15 mouse cellular contexts compared by ENCODE assay signal in genomic region chr5:72380616-72381015, GRCm38 (mm10).
"Had no signal": no experiment of that assay in that cellular context is flagged by ENCODE, and none has a peak within 500 bp of the region (broad histone marks: within the 10 kb centered on the region; RNA-seq: fewer than 3 reads in every experiment).

No protein-coding gene starts in this region.

- ATAC-seq: liver, postnatal 0 days; lung, postnatal 0 days; midbrain, embryonic 13.5 days; midbrain, embryonic 16.5 days had no signal

- H3K9ac ChIP-seq: limb, embryonic 12.5 days; limb, embryonic 15.5 days; liver, embryonic 14.5 days; liver, postnatal 0 days; lung, embryonic 14.5 days; midbrain, embryonic 13.5 days had no signal

- H3K4me2 ChIP-seq: limb, embryonic 12.5 days; limb, embryonic 15.5 days; liver, embryonic 11.5 days; lung, embryonic 14.5 days; midbrain, embryonic 13.5 days had no signal

- H3K4me3 ChIP-seq: limb, embryonic 12.5 days; limb, embryonic 15.5 days; midbrain, embryonic 13.5 days had no signal

- H3K4me1 ChIP-seq: limb, embryonic 12.5 days; limb, embryonic 15.5 days; midbrain, embryonic 13.5 days had no signal

- H3K27me3 ChIP-seq: limb, embryonic 12.5 days; limb, embryonic 15.5 days; midbrain, embryonic 13.5 days had no signal

- H3K27ac ChIP-seq: limb, embryonic 12.5 days; limb, embryonic 15.5 days; liver, embryonic 14.5 days; macrophage; midbrain, embryonic 13.5 days had no signal

- H3K9me3 ChIP-seq: limb, embryonic 12.5 days; limb, embryonic 15.5 days; midbrain, embryonic 13.5 days had no signal

- H3K36me3 ChIP-seq: limb, embryonic 12.5 days; limb, embryonic 15.5 days; midbrain, embryonic 13.5 days had no signal

- DNase-seq: kidney, postnatal 14 days; kidney, postnatal 4 days; left cerebral cortex, postnatal 4 days; liver, postnatal 0 days; lung, embryonic 14.5 days; thymus, adult 18-20 months; thymus, postnatal 36 days had no signal
